Mouse (Mus musculus) CH12.LX (cell line): Measurements from ENCODE around the gene Arhgef40. TPM values are rescaled to one million over a fixed set of nuclear protein-coding genes. Genes with fewer than 3 reads are reported as not detected.

ENCODE experiments used
- DNase-seq: peaks from one replicate; pipeline ENCODE4 v3.0.0-alpha.2; 2013; ENCODE audit errors: extremely low read depth
- H3K27ac ChIP-seq: 2 replicates; pipeline ENCODE4 v1.5.1; 2012; ENCODE audit warnings: low read depth, mild to moderate bottlenecking, control low read depth, moderate library complexity; ENCODE audit not compliant: insufficient read depth
- H3K27me3 ChIP-seq: replicated peaks from 2 replicates; pipeline ENCODE3; 2012; ENCODE audit warnings: inconsistent platforms
- H3K36me3 ChIP-seq, 2 experiments: replicated peaks in 1 of 2; 2 replicates each; pipeline versions ENCODE3 to v1.6.1; 2012; ENCODE audit warnings: inconsistent platforms in 1 of 2, low read length in 1 of 2, mild to moderate bottlenecking in 1 of 2, mixed read lengths in 1 of 2, moderate library complexity in 1 of 2; ENCODE audit not compliant: control insufficient read depth in 1 of 2, insufficient read depth in 1 of 2
- H3K4me1 ChIP-seq, 2 experiments: 2 replicates each; pipeline ENCODE4 v1.6.1; 2012; ENCODE audit warnings: inconsistent platforms in 1 of 2, moderate library complexity in 1 of 2; ENCODE audit not compliant: insufficient read depth in 2 of 2, control insufficient read depth in 1 of 2
- H3K4me2 ChIP-seq: 2 replicates; pipeline ENCODE4 v1.6.1; 2012; ENCODE audit warnings: low read depth, mild to moderate bottlenecking, control low read depth; ENCODE audit not compliant: poor library complexity, insufficient read depth, severe bottlenecking
- H3K4me3 ChIP-seq, 3 experiments: fragments of 150-350 bp in 1 of 3; sonication (generic) in 1 of 3; replicated peaks in 1 of 3; 2 replicates each; pipeline versions ENCODE3 to v1.5.1; 2011 to 2012; ENCODE audit warnings: low read depth in 2 of 3, low read length in 2 of 3, mild to moderate bottlenecking in 2 of 3, moderate library complexity in 2 of 3, control low read depth in 1 of 3, improper control_type of control experiment in 1 of 3, inconsistent platforms in 1 of 3, mixed read lengths in 1 of 3; ENCODE audit not compliant: poor library complexity in 1 of 3
- H3K79me2 ChIP-seq: replicated peaks from 2 replicates; pipeline ENCODE4 v1.6.1; 2012; ENCODE audit warnings: mild to moderate bottlenecking, moderate library complexity; ENCODE audit not compliant: control insufficient read depth, poor library complexity, insufficient read depth, severe bottlenecking; ENCODE audit errors: extremely low read depth
- H3K9ac ChIP-seq: 2 replicates; pipeline ENCODE4 v1.6.1; 2012; ENCODE audit warnings: low read depth, mild to moderate bottlenecking, control low read depth, moderate library complexity; ENCODE audit not compliant: insufficient read depth
- H3K9me3 ChIP-seq: replicated peaks from 2 replicates; pipeline ENCODE3; 2012; ENCODE audit warnings: low read length, inconsistent platforms, mixed read lengths
- CHD1 ChIP-seq: IDR thresholded peaks from 2 replicates; pipeline ENCODE4 v1.6.1; 2012; ENCODE audit warnings: low read depth, low read length, improper control_type of control experiment, inconsistent platforms
- ELF1 ChIP-seq: IDR thresholded peaks from 2 replicates; pipeline ENCODE4 v1.6.1; 2014; ENCODE audit warnings: low read depth, mild to moderate bottlenecking, inconsistent platforms, low read length, improper control_type of control experiment
- EP300 ChIP-seq: IDR thresholded peaks from 2 replicates; pipeline ENCODE4 v1.6.1; 2011; ENCODE audit warnings: low read length, improper control_type of control experiment
- ETS1 ChIP-seq: conservative IDR thresholded peaks from 2 replicates; pipeline ENCODE4 v1.6.1; 2012; ENCODE audit warnings: low read depth, mild to moderate bottlenecking, inconsistent platforms, low read length, improper control_type of control experiment, moderate library complexity
- IRF4 ChIP-seq: IDR thresholded peaks from 2 replicates; pipeline ENCODE4 v1.6.1; 2014; ENCODE audit warnings: low read depth, mild to moderate bottlenecking, inconsistent platforms, low read length, improper control_type of control experiment
- JUN ChIP-seq: IDR thresholded peaks from 2 replicates; pipeline ENCODE4 v1.6.1; 2011; ENCODE audit warnings: low read depth, mild to moderate bottlenecking, low read length, improper control_type of control experiment, moderate library complexity; ENCODE audit not compliant: insufficient read depth
- MAX ChIP-seq: IDR thresholded peaks from 2 replicates; pipeline ENCODE4 v1.6.1; 2011; ENCODE audit warnings: low read length, improper control_type of control experiment
- MAZ ChIP-seq: IDR thresholded peaks from 2 replicates; pipeline ENCODE4 v1.6.1; 2012; ENCODE audit warnings: low read depth, mild to moderate bottlenecking, inconsistent platforms, low read length, improper control_type of control experiment, moderate library complexity
- MXI1 ChIP-seq: IDR thresholded peaks from 2 replicates; pipeline ENCODE4 v1.6.1; 2011; ENCODE audit warnings: mild to moderate bottlenecking, low read depth, low read length, improper control_type of control experiment
- NELFE ChIP-seq: IDR thresholded peaks from 2 replicates; pipeline ENCODE4 v1.6.1; 2011; ENCODE audit warnings: low read depth, low read length, improper control_type of control experiment
- PAX5 ChIP-seq: IDR thresholded peaks from 2 replicates; pipeline ENCODE4 v1.6.1; 2012; ENCODE audit warnings: low read length, inconsistent platforms, mixed read lengths
- POLR2AphosphoS2 ChIP-seq: IDR thresholded peaks from 2 replicates; pipeline ENCODE4 v1.6.1; 2011; ENCODE audit warnings: low read depth, low read length, improper control_type of control experiment
- RCOR1 ChIP-seq: conservative IDR thresholded peaks from 2 replicates; pipeline ENCODE4 v1.6.1; 2012; ENCODE audit warnings: low read depth, mild to moderate bottlenecking, inconsistent platforms, low read length, improper control_type of control experiment
- TBP ChIP-seq: conservative IDR thresholded peaks from 2 replicates; pipeline ENCODE4 v1.6.1; 2011; ENCODE audit warnings: low read depth, low read length, improper control_type of control experiment
- UBTF ChIP-seq: IDR thresholded peaks from 2 replicates; pipeline ENCODE4 v1.6.1; 2012; ENCODE audit warnings: low read depth, mild to moderate bottlenecking, inconsistent platforms, low read length, improper control_type of control experiment, moderate library complexity
- ZNF384 ChIP-seq: IDR thresholded peaks from 2 replicates; pipeline ENCODE4 v1.6.1; 2012; ENCODE audit warnings: low read depth, low read length, improper control_type of control experiment, inconsistent platforms
- dilution Hi-C: fragments of 300-500 bp; cut with MboI; formaldehyde crosslinking; loops from 2 replicates; pipeline ENCODE4 v1.14.3; 2020; ENCODE audit warnings: low sequenced_read_pairs; ENCODE audit not compliant: extremely low pct_unique_long_range_greater_than_20kb, extremely low pct_ligation_motif_present
- in situ Hi-C: fragments of 300-500 bp; cut with MboI; formaldehyde crosslinking; loops from 3 replicates; pipeline ENCODE4 v1.14.3; 2019; ENCODE audit warnings: low sequenced_read_pairs, low pct_ligation_motif_present, low pct_unique_long_range_greater_than_20kb, mixed read lengths
- polyA plus RNA-seq: library from polyadenylated mRNA; unstranded; fragments of >175 nt; gene quantifications from 2 replicates; pipeline ENCODE4 v1.2.1, GENCODE M21; 2012; ENCODE audit warnings: low read depth; ENCODE audit not compliant: insufficient read length
- total RNA-seq, 2 experiments: library from RNA; depleted of rRNA; stranded (reverse); fragments of 300-350 nt in 1 of 2; fragments of >200 nt in 1 of 2; gene quantifications; 2 replicates each; pipeline ENCODE4 v1.2.3; 2012 to 2014

The Arhgef40 gene
- total and polyA plus RNA-seq, 3 experiments: 0.62 to 3.8 (median 1.1) TPM

- Histone ChIP-seq H3K27ac (no peak overlapping the region), H3K4me1 (peaks cover 0 to 3% of the 10 kb centered on the region in 2 experiments; a peak in 1 of 4 replicates)
- no peak for DNase-seq
Observed at GRCm38 (mm10) chr14:51997483-51997882, 13.0 kb downstream of the Arhgef40 start.

DNA sequence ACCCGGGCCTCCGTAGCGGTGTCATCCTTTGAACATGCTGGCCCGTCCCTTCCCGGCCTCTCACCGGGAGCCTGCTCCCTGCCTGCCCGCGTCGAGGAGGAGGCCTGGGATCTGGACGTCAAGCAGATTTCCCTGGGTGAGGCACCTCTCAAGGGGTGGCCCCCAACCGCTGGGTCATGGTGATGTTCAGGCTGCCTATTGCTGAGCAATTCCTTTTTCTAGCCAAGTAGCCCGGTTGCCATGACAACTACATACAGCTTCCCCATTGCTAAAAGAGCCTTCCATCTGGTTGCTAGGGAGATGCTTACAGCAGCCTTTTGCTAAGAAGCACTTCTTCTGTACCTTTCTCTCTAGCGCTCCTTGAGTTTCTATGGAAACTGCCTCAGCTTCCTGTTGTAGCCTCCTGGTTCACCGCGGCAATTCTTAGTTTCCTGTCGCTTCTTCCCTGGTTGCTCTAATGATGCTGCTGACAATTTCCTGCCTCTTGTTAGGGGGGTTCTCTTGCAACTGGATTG, 19.5 kb downstream of the Arhgef40 start:
- no peak for DNase-seq
- H3K27me3 ChIP-seq: no peaks in the 10 kb centered on the region
- dilution Hi-C loops: no loop called here
- TF ChIP-seq TBP (no peak), IRF4 (no peak)
- TF ChIP-seq, all 38 proteins: peak for 0
- Histone ChIP-seq H3K9me3 (no peaks in the 10 kb centered on the region), H3K9ac (no peak overlapping the region), H3K4me1 (peaks cover 1 to 17% of the 10 kb centered on the region in 2 experiments), H3K27ac (no peak overlapping the region), H3K79me2 (no peaks in the 10 kb centered on the region), H3K4me3 (no peak overlapping the region), H3K36me3 (peaks cover 16 to 52% of the 10 kb centered on the region in 2 experiments), H3K4me2 (no peak overlapping the region)
- in situ Hi-C loops: no loop called here

More at GRCm38 (mm10) chr14:51997483-51997882, 13.0 kb downstream of the Arhgef40 start:
- TF ChIP-seq IRF4: no peak
- no peak for TF ChIP-seq MAX
- no peak for TF ChIP-seq ETS1
- no peak for TF ChIP-seq UBTF
- no peak for TF ChIP-seq EP300
- no peak for TF ChIP-seq ZNF384
- no peak for TF ChIP-seq MAZ
- no peak for TF ChIP-seq POLR2AphosphoS2
- TF ChIP-seq NELFE: no peak
- TF ChIP-seq RCOR1: no peak
- no peak for TF ChIP-seq ELF1
- no peak for TF ChIP-seq JUN
- no peak for TF ChIP-seq PAX5
- TF ChIP-seq CHD1: no peak
- no peak for TF ChIP-seq MXI1
- Histone ChIP-seq H3K36me3 (peaks cover 0 to 3% of the 10 kb centered on the region in 2 experiments), H3K4me2 (no peak overlapping the region), H3K9ac (no peak overlapping the region), H3K9me3 (no peaks in the 10 kb centered on the region), H3K27me3 (no peaks in the 10 kb centered on the region), H3K4me3 (no peak overlapping the region), H3K79me2 (no peaks in the 10 kb centered on the region)
- in situ Hi-C loops: no loop called here
- dilution Hi-C loops: no loop called here
